Mouse (Mus musculus): Measurements from ENCODE around the gene Kiss1r.

- TF ChIP-seq EP300 (IDR thresholded peaks at IDR 0.05) (no peak), CTCF (IDR thresholded peaks at IDR 0.05) (no peak)
Observed at GRCm38 (mm10) chr10:79872862-79873261, 43.9 kb upstream of the Kiss1r start.
